Mouse (Mus musculus) cerebellum, adult 9-11 months (tissue): ENCODE results near the gene Sh3rf1.

Experiments
- DNase-seq: peaks from one replicate; pipeline ENCODE4 v3.0.0; 2022

Gene Sh3rf1

GRCm38 (mm10) chr8:61265390-61265789, 41.7 kb downstream of the Sh3rf1 start:
- no peak for DNase-seq

GRCm38 (mm10) chr8:61267061-61267460, 43.4 kb downstream of the Sh3rf1 start:
- no peak for DNase-seq

GRCm38 (mm10) chr8:61267692-61268091, 44.0 kb downstream of the Sh3rf1 start:
- no peak for DNase-seq

GRCm38 (mm10) chr8:61268233-61268916, 44.7 kb downstream of the Sh3rf1 start:
- no peak for DNase-seq

- DNase-seq = no peak
Measured at GRCm38 (mm10) chr8:61270016-61270415, 46.3 kb downstream of the Sh3rf1 start.

GRCm38 (mm10) chr8:61270541-61270940, 46.9 kb downstream of the Sh3rf1 start:
- DNase-seq = no peak

- DNase-seq = no peak
Measured at GRCm38 (mm10) chr8:61270961-61271360, 47.3 kb downstream of the Sh3rf1 start.

- no peak for DNase-seq
Measured at GRCm38 (mm10) chr8:61272838-61273237, 49.2 kb downstream of the Sh3rf1 start.

- DNase-seq = no peak
Measured at GRCm38 (mm10) chr8:61273307-61274221, 49.9 kb downstream of the Sh3rf1 start.

GRCm38 (mm10) chr8:61274602-61275462, 51.2 kb downstream of the Sh3rf1 start:
- DNase-seq = no peak

- DNase-seq = no peak
Measured at GRCm38 (mm10) chr8:61275463-61276356, 52.0 kb downstream of the Sh3rf1 start.

- DNase-seq = no peak
Measured at GRCm38 (mm10) chr8:61276397-61276796, 52.7 kb downstream of the Sh3rf1 start.

- no peak for DNase-seq
Measured at GRCm38 (mm10) chr8:61279030-61279429, 55.4 kb downstream of the Sh3rf1 start.

GRCm38 (mm10) chr8:61282303-61283168, 58.9 kb downstream of the Sh3rf1 start:
- DNase-seq = no peak

GRCm38 (mm10) chr8:61283169-61284081, 59.8 kb downstream of the Sh3rf1 start:
- DNase-seq = no peak

- DNase-seq = no peak
Measured at GRCm38 (mm10) chr8:61285896-61286295, 62.2 kb downstream of the Sh3rf1 start.

- DNase-seq = no peak
Measured at GRCm38 (mm10) chr8:61286394-61286793, 62.7 kb downstream of the Sh3rf1 start.

GRCm38 (mm10) chr8:61286795-61287385, 63.2 kb downstream of the Sh3rf1 start:
- no peak for DNase-seq

- DNase-seq = no peak
Measured at GRCm38 (mm10) chr8:61288006-61288566, 64.4 kb downstream of the Sh3rf1 start.
